Mouse (Mus musculus): ENCODE measurements around the gene Gm36245. TPM values are rescaled to one million over a fixed set of nuclear protein-coding genes. Genes with fewer than 3 reads are reported as not detected.

The Gm36245 gene
- polyA plus RNA-seq (2015; fragmentation: Nextera tagmentation; extraction: Ambion mirVana) = not detected in 2 replicates

DNA sequence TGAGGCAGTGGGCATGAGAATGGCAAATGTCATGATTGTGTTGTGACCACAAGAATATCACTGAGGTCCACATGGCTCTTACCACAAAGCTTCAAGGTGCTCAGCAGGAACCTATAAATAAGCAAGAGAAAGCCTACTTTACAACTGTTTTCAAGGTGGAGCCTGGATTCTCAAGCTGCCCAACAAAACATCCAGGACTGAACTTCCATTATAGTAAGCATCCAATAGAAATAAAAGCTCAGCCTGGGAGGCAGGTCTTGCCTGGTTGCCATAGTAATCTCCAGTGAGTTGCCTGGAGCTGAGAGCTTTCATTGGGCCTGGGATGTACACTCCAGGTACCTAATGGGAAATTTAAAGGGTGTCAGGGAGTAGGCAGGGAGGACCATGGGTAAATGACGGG lies at the start of gene Gm36245:
Gene Gm36245, plus strand, starts transcription at position 301 of the 400 bp plus-strand sequence.
- no peaks in the 10 kb centered on the region for H3K36me3 ChIP-seq (ENCODE audit: insufficient read depth, low read length)
- H3K4me3 ChIP-seq (replicated peaks; ENCODE audit: low read depth, low read length) = no peak within 1 kb of the TSS
- no peak within 1 kb of the TSS for H3K4me2 ChIP-seq (ENCODE audit: low read length)
- H3K27me3 ChIP-seq (ENCODE audit: insufficient read depth, low read length) = no peaks in the 10 kb centered on the region
- H3K9ac ChIP-seq (ENCODE audit: low read depth, low read length) = no peak within 1 kb of the TSS
- ATAC-seq (replicated peaks; ENCODE audit: low FRiP score, low read depth) (no peak), DNase-seq (ENCODE audit: low spot score) (no peak)
- H3K9me3 ChIP-seq (replicated peaks; ENCODE audit: low read length) = no peaks in the 10 kb centered on the region
- H3K27ac ChIP-seq = no peak within 1 kb of the TSS
- TF ChIP-seq CTCF (IDR thresholded peaks at IDR 0.05; ENCODE audit: low read depth) = no peak
- 86% methylated on average over 1 of the region's 1 CpGs for WGBS
- no peaks in the 10 kb centered on the region for H3K4me1 ChIP-seq (replicated peaks; ENCODE audit: insufficient read depth, low read length)

DNA sequence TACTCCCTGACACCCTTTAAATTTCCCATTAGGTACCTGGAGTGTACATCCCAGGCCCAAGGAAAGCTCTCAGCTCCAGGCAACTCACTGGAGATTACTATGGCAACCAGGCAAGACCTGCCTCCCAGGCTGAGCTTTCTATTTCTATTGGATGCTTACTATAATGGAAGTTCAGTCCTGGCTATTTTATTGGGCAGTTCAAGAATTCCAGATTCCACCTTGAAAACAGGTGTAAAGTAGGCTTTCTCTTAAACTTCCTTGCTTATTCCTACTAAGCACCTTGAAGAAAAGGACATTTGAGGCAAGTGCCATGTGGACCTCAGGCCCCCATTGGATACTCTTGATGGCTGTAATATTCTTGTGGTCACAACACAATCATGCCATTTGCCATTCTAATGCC lies 37.3 kb upstream of the Gm36245 start, which contains the start of gene 1700025B11Rik:
Gene 1700025B11Rik, minus strand, starts transcription at position 101 of the 400 bp plus-strand sequence.
- TF ChIP-seq CTCF (IDR thresholded peaks at IDR 0.05; ENCODE audit: low read depth) = no peak
- H3K27me3 ChIP-seq (ENCODE audit: insufficient read depth, low read length) = no peaks in the 10 kb centered on the region
- H3K27ac ChIP-seq = no peak within 1 kb of the TSS
- ATAC-seq (replicated peaks; ENCODE audit: low FRiP score, low read depth) = no peak
- H3K4me1 ChIP-seq (replicated peaks; ENCODE audit: insufficient read depth, low read length) = no peaks in the 10 kb centered on the region
- H3K36me3 ChIP-seq (ENCODE audit: insufficient read depth, low read length) = no peaks in the 10 kb centered on the region
- H3K9ac ChIP-seq (ENCODE audit: low read depth, low read length) = no peak within 1 kb of the TSS
- DNase-seq (ENCODE audit: low spot score) = no peak
- H3K4me2 ChIP-seq (ENCODE audit: low read length) = no peak within 1 kb of the TSS
- no peaks in the 10 kb centered on the region for H3K9me3 ChIP-seq (replicated peaks; ENCODE audit: low read length)
- H3K4me3 ChIP-seq (replicated peaks; ENCODE audit: low read depth, low read length) = no peak within 1 kb of the TSS

DNA sequence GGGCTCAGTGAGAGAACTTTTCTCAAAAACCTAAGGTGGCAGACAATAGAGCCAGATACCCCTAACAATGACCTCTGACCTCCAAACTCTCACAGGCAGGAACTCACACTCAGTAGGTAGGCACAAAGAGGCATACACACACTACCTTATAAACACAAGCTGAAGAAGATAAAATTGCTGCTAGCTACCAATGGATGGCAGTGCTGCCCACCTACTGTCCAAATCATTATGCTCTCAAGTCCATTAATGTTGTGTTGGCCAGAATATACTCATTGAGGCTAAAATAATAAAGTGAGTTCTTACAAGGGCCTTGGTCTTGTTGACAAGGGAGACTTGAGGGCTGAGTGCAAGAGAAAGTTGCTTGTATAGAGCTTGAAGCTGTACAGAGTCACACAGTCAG lies 35.8 kb upstream of the Gm36245 start:
- peak; percentile 51 for TF ChIP-seq CTCF (IDR thresholded peaks at IDR 0.05; ENCODE audit: low read depth)
- no peaks in the 10 kb centered on the region for H3K27me3 ChIP-seq (ENCODE audit: insufficient read depth, low read length)
- H3K4me1 ChIP-seq (replicated peaks; ENCODE audit: insufficient read depth, low read length) = no peaks in the 10 kb centered on the region
- H3K27ac ChIP-seq = no peak overlapping the region
- H3K9me3 ChIP-seq (replicated peaks; ENCODE audit: low read length) = no peaks in the 10 kb centered on the region
- no peak overlapping the region for H3K9ac ChIP-seq (ENCODE audit: low read depth, low read length)
- DNase-seq (ENCODE audit: low spot score) (no peak), ATAC-seq (replicated peaks; ENCODE audit: low FRiP score, low read depth) (no peak)
- no peak overlapping the region for H3K4me3 ChIP-seq (replicated peaks; ENCODE audit: low read depth, low read length)
- H3K36me3 ChIP-seq (ENCODE audit: insufficient read depth, low read length) = no peaks in the 10 kb centered on the region
- no peak overlapping the region for H3K4me2 ChIP-seq (ENCODE audit: low read length)

DNA sequence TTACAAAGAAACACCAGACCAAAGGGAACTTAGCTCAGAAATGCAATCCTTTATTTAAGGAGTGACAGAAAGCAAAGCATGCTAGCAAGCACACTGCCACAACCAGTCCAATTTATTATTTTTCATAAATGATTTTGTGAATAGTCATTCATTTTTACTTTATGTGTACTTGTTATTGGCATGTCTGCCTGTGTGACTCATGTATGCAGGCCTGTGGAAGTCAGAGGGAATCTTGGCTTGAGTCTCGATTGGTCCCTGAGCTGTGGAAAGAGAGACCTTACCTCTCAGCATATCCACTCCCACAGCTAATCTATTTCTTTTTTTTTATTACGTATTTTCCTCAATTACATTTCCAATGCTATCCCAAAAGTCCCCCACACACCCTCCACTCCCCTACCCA lies 20.3 kb upstream of the Gm36245 start:
- ATAC-seq (replicated peaks; ENCODE audit: low FRiP score, low read depth) = no peak

DNA sequence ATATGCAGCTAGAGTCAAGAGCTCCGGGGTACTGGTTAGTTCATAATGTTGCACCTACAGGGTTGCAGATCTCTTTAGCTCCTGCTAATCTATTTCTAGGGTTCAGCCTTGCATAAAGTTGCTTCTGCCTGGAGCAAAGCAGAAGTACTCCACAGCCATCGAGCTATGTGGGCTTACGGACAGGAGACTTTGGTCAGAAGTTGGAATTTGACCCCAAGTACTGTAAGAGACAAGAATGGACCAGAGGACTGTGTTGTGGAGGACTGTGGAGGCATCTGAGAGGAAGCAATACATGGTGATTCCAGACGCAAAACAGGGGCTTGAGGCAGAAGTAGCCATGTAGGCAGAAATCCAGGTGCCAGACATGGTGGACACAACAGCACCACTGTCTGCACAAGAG lies 19.7 kb upstream of the Gm36245 start:
- Histone ChIP-seq H3K9ac (ENCODE audit: low read depth, low read length) (no peak overlapping the region), H3K4me2 (ENCODE audit: low read length) (no peak overlapping the region), H3K4me1 (replicated peaks; ENCODE audit: insufficient read depth, low read length) (no peaks in the 10 kb centered on the region), H3K36me3 (ENCODE audit: insufficient read depth, low read length) (no peaks in the 10 kb centered on the region), H3K4me3 (replicated peaks; ENCODE audit: low read depth, low read length) (no peak overlapping the region), H3K27me3 (ENCODE audit: insufficient read depth, low read length) (no peaks in the 10 kb centered on the region), H3K9me3 (replicated peaks; ENCODE audit: low read length) (no peaks in the 10 kb centered on the region), H3K27ac (no peak overlapping the region)
- WGBS = 88% methylated on average over 4 of the region's 4 CpGs
- DNase-seq (ENCODE audit: low spot score) (no peak), ATAC-seq (replicated peaks; ENCODE audit: low FRiP score, low read depth) (no peak)
- TF ChIP-seq CTCF (IDR thresholded peaks at IDR 0.05; ENCODE audit: low read depth) = no peak

More for the DNA sequence above, 20.3 kb upstream of the Gm36245 start:
- TF ChIP-seq CTCF (IDR thresholded peaks at IDR 0.05; ENCODE audit: low read depth) = no peak
- Histone ChIP-seq H3K9me3 (replicated peaks; ENCODE audit: low read length) (no peaks in the 10 kb centered on the region), H3K36me3 (ENCODE audit: insufficient read depth, low read length) (no peaks in the 10 kb centered on the region), H3K4me1 (replicated peaks; ENCODE audit: insufficient read depth, low read length) (no peaks in the 10 kb centered on the region), H3K27ac (no peak overlapping the region), H3K9ac (ENCODE audit: low read depth, low read length) (no peak overlapping the region), H3K27me3 (ENCODE audit: insufficient read depth, low read length) (no peaks in the 10 kb centered on the region), H3K4me3 (replicated peaks; ENCODE audit: low read depth, low read length) (no peak overlapping the region), H3K4me2 (ENCODE audit: low read length) (no peak overlapping the region)
- 90% methylated on average over 2 of the region's 2 CpGs for WGBS
- no peak for DNase-seq (ENCODE audit: low spot score)

DNA sequence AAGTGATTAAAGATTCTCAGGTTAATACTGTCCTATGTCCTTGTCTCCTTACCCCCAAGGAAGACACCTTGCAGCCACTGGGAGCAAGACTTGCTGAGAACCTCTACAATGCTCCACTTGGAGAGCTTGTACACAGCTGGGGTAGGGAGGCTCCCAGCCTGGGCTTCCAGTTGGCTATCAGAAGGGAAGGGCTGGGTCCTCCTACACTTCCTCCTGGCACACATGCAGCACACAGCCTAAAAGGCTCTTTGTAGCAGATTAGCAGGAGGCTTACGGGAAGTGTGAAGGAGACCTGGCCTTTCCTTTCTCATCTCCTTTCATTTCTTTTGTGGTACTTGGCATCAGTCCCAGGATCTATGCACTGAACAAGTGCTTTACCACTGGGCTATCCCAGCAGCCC lies 17.4 kb upstream of the Gm36245 start:
- Histone ChIP-seq H3K9me3 (replicated peaks; ENCODE audit: low read length) (no peaks in the 10 kb centered on the region), H3K27me3 (ENCODE audit: insufficient read depth, low read length) (no peaks in the 10 kb centered on the region), H3K4me1 (replicated peaks; ENCODE audit: insufficient read depth, low read length) (no peaks in the 10 kb centered on the region), H3K4me3 (replicated peaks; ENCODE audit: low read depth, low read length) (no peak overlapping the region), H3K4me2 (ENCODE audit: low read length) (no peak overlapping the region), H3K27ac (no peak overlapping the region), H3K9ac (ENCODE audit: low read depth, low read length) (no peak overlapping the region), H3K36me3 (ENCODE audit: insufficient read depth, low read length) (no peaks in the 10 kb centered on the region)
- DNase-seq (ENCODE audit: low spot score) (peak; percentile 51), ATAC-seq (replicated peaks; ENCODE audit: low FRiP score, low read depth) (no peak)
- TF ChIP-seq CTCF (IDR thresholded peaks at IDR 0.05; ENCODE audit: low read depth) = no peak
- WGBS = 36% methylated on average over 1 of the region's 1 CpGs

DNA sequence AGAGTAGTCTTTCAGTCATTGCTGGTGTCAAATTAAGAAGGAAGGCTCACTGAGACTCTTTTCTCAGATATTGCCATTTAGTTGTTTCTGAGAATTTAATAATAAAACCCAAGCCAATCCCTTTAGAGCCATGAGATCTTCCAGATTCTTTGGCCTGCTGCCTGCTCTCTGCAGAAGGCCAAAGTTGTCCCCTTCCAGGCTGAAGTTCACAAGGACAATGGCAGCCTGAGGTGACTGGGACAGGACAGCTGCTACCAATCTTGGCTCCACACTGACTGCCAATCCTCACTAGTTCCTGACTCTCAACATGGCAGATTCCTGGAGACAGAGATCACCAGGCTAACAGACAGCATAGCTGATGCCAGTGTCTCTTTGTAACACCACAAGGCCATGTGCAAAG lies 12.0 kb upstream of the Gm36245 start:
- Histone ChIP-seq H3K4me3 (replicated peaks; ENCODE audit: low read depth, low read length) (no peak overlapping the region), H3K9me3 (replicated peaks; ENCODE audit: low read length) (no peaks in the 10 kb centered on the region), H3K27ac (no peak overlapping the region), H3K4me2 (ENCODE audit: low read length) (no peak overlapping the region), H3K36me3 (ENCODE audit: insufficient read depth, low read length) (no peaks in the 10 kb centered on the region), H3K4me1 (replicated peaks; ENCODE audit: insufficient read depth, low read length) (no peaks in the 10 kb centered on the region), H3K27me3 (ENCODE audit: insufficient read depth, low read length) (no peaks in the 10 kb centered on the region), H3K9ac (ENCODE audit: low read depth, low read length) (no peak overlapping the region)
- ATAC-seq (replicated peaks; ENCODE audit: low FRiP score, low read depth) (no peak), DNase-seq (ENCODE audit: low spot score) (no peak)
- no peak for TF ChIP-seq CTCF (IDR thresholded peaks at IDR 0.05; ENCODE audit: low read depth)

Measured in kidney, postnatal 0 days (tissue).